Mouse (Mus musculus): Measurements from ENCODE around the gene Msmo1. TPM values are rescaled to one million over a fixed set of nuclear protein-coding genes. Genes with fewer than 3 reads are reported as not detected.

Msmo1 gene
- polyA plus RNA-seq, 1 experiment from 2014 or later: 220 TPM

DNA sequence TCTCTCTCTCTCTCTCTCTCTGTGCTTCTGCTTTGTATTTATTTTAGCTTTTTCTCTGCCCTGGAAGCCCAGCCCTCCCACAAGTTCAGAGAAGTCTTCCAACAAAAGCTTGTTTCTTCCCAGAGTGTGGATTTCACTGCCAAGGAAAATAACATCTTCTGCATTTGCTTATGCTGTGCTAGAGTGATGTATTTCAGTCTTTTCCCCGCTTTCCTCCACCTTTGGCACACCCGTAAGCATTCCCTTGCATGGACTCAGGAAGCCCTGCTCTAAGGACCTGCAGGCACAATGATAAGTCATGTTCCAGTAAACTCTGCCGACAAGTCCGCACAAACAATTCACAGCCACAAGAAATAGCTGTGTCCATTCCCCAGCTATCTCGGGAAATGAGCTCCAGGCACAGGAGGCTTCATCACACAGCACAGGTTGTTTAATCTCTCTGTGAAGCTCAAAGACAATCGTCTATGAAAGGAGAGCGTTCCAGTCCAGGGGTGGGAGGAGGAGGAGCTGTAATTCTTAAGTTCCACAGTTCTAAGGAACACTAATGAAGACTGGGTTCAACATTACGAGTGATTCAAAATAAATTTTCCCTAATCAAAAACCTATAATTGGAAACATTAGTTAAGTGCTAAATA lies 58.5 kb downstream of the Msmo1 start:
- no peak overlapping the region for H3K4me3 ChIP-seq (ENCODE audit: low read depth, low read length)
- H3K36me3 ChIP-seq (ENCODE audit: control insufficient read depth, insufficient read depth, low read length): no peaks in the 10 kb centered on the region
- WGBS: 26% methylated on average over 8 of the region's 8 CpGs
- H3K27ac ChIP-seq (ENCODE audit: low read depth): peak overlapping the region; percentile 57
- ATAC-seq (replicated peaks; ENCODE audit: low FRiP score, low TSS enrichment, low read depth) (peak; percentile 72), DNase-seq (ENCODE audit: low spot score) (peak; percentile 56)
- H3K9ac ChIP-seq (ENCODE audit: low read length): no peak overlapping the region
- H3K4me2 ChIP-seq (ENCODE audit: low read length): peak overlapping the region; percentile 32
- H3K27me3 ChIP-seq (replicated peaks; ENCODE audit: control insufficient read depth, insufficient read depth, low read length): no peaks in the 10 kb centered on the region
- H3K4me1 ChIP-seq (replicated peaks; ENCODE audit: control insufficient read depth, insufficient read depth, low read length): no peaks in the 10 kb centered on the region; the same call in none of the 2 replicates
- H3K9me3 ChIP-seq (ENCODE audit: control insufficient read depth, low read length): no peaks in the 10 kb centered on the region

DNA sequence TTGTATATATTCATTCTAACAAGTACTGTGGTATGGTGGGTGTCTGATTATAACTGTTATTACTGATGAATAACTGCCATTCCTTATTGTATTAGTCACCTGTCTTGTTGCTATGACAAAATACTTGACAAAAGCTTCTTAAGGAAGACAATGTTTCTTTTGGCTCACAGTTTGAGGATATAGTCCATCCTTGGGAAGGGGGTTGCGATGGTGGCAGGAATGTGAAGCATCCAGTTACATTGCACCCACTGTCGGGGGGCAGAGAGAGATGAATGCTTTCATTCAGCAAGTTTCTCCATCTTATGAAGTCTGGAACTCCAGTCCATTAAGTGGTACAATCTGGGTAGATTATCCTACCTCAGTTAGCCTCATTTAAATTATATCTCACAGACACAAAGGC lies 60.7 kb downstream of the Msmo1 start:
- Histone ChIP-seq H3K27me3 (replicated peaks; ENCODE audit: control insufficient read depth, insufficient read depth, low read length) (no peaks in the 10 kb centered on the region), H3K4me1 (replicated peaks; ENCODE audit: control insufficient read depth, insufficient read depth, low read length) (no peaks in the 10 kb centered on the region; the same call in none of the 2 replicates), H3K36me3 (ENCODE audit: control insufficient read depth, insufficient read depth, low read length) (no peaks in the 10 kb centered on the region), H3K9ac (ENCODE audit: low read length) (no peak overlapping the region), H3K9me3 (ENCODE audit: control insufficient read depth, low read length) (no peaks in the 10 kb centered on the region), H3K4me3 (ENCODE audit: low read depth, low read length) (no peak overlapping the region), H3K4me2 (ENCODE audit: low read length) (no peak overlapping the region), H3K27ac (ENCODE audit: low read depth) (no peak overlapping the region)
- no peak for DNase-seq (ENCODE audit: low spot score)
- WGBS: 72% methylated on average over 2 of the region's 2 CpGs
- no peak for ATAC-seq (replicated peaks; ENCODE audit: low FRiP score, low TSS enrichment, low read depth)

DNA sequence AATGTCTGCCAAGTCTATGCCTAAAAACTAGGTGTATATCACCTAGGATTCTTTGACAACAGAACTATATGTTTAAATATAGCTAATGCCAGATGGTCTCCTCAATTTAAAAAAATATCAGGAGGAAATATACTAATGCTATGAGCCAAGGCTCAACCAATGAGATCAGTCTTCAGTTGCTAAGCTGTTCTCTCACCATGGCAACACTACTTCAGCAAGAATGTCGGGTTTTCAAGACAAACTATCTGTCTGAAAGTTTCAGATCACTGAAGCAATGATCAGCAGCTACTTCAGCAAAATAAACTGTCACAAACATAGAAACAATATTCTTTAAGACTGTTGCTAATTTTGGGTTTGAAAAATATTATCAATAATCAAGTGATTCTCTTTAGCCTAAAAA lies 61.7 kb downstream of the Msmo1 start:
- Histone ChIP-seq H3K4me2 (ENCODE audit: low read length) (no peak overlapping the region), H3K9ac (ENCODE audit: low read length) (no peak overlapping the region), H3K9me3 (ENCODE audit: control insufficient read depth, low read length) (no peaks in the 10 kb centered on the region), H3K4me3 (ENCODE audit: low read depth, low read length) (no peak overlapping the region), H3K27me3 (replicated peaks; ENCODE audit: control insufficient read depth, insufficient read depth, low read length) (no peaks in the 10 kb centered on the region), H3K36me3 (ENCODE audit: control insufficient read depth, insufficient read depth, low read length) (no peaks in the 10 kb centered on the region), H3K27ac (ENCODE audit: low read depth) (no peak overlapping the region), H3K4me1 (replicated peaks; ENCODE audit: control insufficient read depth, insufficient read depth, low read length) (no peaks in the 10 kb centered on the region; the same call in none of the 2 replicates)
- WGBS: 15% methylated on average over 1 of the region's 1 CpGs
- no peak for ATAC-seq (replicated peaks; ENCODE audit: low FRiP score, low TSS enrichment, low read depth)
- DNase-seq (ENCODE audit: low spot score): no peak

Other genes starting within 250 kb of the Msmo1 start
- 204 and 211 TPM in 2 replicates for gene Cpe, start 40.7 kb downstream of the Msmo1 start, polyA plus RNA-seq (2014; fragmentation: Nextera tagmentation; extraction: Ambion mirVana)
- gene Klhl2, start 116.2 kb upstream of the Msmo1 start, polyA plus RNA-seq (2014; fragmentation: Nextera tagmentation; extraction: Ambion mirVana): 12.4 and 18.1 TPM in 2 replicates
- 36.4 and 44.1 TPM in 2 replicates for gene Tmem192, start 213.4 kb upstream of the Msmo1 start, polyA plus RNA-seq (2014; fragmentation: Nextera tagmentation; extraction: Ambion mirVana)

All from intestine, embryonic 14.5 days (tissue).